Mouse (Mus musculus) T-cell, adult 2 months (primary cell): ENCODE measurements around the gene Hmgn3.

Experiments
- DNase-seq: peaks from one replicate; pipeline ENCODE4 v3.0.0; 2022; ENCODE audit warnings: low spot score

Hmgn3 gene

DNA sequence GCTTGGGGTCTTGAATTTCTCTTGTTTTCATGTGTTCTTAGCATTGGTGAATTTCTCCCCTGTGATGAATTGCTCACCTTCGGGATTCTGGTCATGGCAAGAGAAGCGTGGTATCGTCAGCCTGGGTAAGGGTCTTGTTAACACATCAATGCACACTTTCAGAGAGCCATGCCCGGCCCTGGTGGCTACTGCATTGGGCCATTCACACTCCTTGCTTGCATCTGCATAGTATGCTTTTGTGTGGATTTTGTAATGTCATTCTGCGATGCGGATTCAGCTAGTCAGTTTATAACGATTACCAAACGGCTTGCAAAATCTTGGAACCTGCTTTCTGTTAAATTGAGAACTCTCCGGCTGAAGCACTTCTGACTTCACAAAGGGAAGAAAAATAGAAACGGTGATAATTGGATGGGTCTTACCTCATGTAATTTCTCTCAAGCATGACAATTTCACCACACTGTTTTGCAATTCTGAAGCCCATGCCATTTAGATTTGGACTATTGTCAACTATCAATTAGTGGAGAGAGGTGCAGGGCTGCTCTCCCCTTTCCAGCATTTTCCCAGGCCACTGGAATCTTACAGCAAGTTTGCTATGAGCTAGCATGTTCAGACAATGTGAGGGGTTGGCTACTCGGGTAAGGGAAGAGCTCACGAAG lies 47.7 kb downstream of the Hmgn3 start:
- DNase-seq = no peak

DNA sequence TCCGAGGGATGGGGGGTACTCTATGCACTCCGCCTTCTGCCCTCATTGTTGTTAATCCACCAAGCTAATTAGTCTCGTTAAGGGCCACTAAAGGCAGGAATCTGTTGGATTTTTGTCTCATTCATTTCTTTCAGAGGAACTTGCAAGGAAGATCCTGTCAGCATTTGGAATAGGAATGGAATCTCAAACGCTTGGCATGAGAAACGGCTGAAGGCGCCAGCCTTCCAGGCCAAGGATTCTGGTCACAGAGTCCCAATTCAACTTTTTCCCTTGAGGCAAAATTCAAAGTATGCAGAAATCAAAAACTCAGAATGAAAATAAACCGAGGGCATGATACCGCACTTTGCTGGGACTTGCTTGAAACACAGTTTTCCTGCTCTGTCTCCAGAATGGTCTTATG lies 48.7 kb downstream of the Hmgn3 start:
- no peak for DNase-seq

DNA sequence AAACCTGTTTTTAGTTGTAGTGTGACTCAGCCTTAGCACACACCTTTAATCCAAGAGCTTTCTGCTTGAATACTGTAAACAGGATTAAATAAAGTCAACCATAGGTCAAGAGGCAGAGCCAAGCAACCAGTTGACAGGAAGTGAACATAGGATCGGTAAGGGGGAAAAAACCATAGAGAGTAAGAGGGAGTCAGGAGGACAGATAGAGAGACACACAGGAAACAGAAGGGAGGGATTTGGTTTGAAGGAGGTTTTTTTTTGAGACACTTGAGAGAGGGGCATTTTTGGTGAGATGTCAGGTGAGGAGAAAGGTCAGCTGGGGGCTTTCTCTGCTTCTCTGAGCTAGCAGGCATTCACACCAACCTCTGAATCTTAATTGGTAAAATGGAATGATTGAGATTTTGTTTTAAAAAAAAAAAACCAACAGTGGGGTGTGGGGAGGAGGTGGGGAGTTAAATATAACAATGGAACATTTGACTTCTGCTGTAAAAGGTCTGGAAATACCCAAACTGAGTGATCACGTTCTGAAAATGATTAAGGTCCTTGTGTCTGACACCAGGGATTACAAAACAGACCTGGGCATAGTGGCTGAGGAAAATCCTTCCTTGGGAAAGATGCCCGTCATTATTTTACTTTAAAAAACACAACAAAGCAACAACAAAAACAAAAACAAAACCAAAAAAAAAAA lies 51.7 kb downstream of the Hmgn3 start:
- no peak for DNase-seq

DNA sequence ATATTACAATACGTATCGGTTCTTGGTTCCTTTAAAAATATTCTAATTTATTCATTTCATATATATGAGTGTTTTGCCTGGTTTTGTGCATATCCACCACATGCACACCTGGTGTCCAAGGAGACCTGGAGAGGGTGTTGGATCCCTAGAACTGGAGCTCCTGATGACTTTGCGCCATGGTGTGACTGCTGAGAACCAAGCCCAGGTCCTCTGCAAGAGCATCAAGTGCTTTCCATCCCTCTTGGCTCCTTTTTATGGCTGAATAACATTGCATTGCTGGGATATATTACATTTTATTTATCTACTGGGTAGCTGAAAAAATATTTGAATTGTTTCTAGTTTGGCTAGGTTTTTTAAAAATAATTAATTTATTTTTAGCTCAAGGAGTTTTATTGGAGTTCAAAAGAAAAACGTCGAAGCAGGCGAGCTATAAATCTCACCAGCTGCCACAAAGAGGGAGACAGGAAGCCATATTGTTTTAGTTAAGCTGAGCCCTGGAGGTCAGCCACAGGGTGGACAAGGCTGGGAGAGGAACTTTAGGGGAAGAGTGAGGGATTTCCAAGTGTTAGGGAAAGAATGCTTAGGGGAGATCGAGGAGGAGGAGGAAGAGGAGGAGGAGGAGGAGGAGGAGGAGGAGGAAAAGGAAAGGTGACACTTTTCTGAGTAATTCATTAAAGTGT lies 62.6 kb downstream of the Hmgn3 start:
- no peak for DNase-seq

DNA sequence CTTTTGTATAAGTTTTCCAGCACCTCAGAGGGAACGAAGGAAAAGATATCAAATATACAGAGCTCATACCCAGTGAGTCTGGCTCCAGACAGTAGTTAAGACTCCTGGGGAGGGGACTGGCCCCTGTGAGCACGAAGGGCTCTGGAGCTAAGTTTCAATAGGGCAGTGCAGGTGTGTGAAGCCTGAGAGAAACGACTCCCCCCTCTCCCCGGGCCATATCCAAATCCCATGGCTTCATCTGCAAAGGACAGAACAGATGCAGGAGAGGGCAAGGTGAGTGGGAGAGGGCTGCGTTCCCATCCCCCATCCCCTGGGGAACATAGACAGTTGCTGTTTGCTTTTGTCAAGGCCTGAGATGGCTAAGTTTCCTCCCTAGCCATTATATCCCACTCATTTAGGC lies 63.4 kb downstream of the Hmgn3 start:
- no peak for DNase-seq

DNA sequence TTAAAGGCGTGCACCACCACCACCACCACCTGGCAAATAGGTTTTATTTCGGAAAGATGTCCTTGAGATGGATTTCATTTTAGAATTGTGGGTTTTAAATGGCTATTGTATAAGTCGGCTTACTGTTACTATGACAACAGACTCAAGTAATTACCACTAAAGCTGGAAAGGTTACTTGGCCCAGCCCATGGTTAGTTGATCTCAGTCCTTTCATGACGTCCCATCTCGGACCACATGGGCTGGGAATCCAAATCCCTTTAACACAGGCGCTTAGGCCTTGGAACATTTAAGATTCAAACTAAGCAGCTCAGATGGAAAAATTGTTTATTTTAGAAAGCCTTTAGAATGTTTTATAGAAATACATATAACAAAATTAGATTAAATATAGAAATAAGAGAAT lies 64.2 kb downstream of the Hmgn3 start:
- DNase-seq = no peak

DNA sequence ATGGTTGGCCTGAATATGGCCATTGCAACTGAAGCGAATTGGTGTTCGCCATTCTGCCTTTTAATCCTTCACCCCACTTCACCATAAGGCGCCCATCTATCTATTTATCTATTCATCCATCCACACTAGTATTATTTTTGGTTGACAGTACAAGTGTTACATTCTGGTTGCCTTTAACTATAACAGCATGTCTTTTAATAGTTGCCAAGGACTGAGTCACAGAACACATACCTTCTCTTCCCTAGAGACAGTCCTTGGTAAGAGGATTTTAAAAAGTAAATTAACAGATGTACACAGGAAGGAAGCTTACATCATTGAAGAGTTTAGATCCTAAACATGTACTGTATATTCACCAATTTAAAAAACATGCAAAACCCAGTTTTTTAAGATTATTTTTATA lies 66.8 kb downstream of the Hmgn3 start:
- DNase-seq = no peak

DNA sequence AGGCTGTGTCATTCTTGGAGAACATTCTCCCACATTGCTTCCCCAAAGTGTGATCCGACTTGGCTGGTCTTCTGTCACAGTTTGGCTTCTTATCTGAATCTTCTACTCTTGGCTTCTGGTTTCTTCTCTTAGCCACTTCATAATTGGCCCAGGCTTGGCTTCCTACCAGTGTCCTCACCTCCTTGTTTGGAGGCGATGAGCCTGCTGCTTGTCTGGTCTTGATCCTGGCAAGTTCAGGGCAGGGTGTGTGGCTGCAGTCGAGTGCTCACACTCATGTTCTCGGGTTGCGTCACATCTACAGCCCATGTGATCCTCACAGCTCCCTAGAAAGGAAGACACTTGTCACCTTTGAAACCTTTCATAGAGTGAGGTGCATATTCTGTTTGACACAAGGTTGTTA lies 78.2 kb downstream of the Hmgn3 start:
- DNase-seq = no peak

DNA sequence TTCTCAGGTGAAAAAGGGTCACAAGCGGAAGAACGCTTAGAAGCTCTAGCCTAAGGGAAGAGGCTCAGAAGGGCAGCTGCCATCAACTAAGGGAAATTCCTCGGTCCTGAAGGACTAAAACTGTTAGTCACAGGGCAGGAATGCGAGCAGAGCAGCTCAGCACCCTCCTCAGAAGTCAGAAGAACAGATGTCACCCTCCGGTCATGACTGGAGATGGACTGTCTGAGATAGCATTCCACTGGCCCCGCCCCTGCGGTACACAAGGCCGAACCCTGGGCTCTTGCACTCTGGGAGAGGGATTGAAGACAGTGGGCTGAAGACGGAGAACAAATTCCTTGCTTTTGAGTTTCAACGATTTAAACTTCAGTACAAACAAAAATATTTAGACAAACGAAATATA lies 85.2 kb downstream of the Hmgn3 start:
- DNase-seq = no peak
